Mouse (Mus musculus): ENCODE measurements around the gene Ifitm1. TPM values are rescaled to one million over a fixed set of nuclear protein-coding genes. Genes with fewer than 3 reads are reported as not detected.

Gene Ifitm1
- not detected for total RNA-seq (2023)

GRCm38 (mm10) chr7:140966921-140967320 is at the start of gene Ifitm1:
Gene Ifitm1 (plus strand): TSS chr7:140967221.

DNA sequence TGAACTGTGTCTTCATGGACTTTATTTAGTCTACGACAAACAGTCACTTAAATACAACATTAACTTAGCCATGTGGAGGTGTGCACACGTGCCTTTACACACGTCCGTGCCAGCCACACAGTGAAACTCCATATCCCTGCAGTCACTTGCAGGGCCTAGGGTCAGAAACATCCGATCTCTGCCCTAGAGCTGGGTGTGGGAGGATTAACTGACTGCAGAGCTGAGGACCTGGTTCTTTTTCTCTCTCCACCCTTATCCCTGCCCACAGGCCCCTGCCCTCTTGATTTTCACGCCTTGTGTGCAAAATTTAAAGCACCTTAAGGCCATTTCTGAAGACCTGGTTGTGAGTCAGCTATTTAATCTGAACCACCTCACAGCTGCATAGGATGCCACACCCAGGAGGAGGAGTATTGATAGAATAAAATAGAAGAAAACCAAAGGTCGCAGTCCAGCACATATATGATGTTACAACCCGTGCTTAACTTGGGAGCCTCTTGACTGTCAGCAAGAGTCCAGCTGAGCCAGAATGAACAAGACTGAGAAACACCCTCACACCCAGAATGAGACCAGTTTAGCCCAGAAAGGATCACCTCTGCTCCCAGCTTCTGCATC is 46.5 kb upstream of the Ifitm1 start, which contains the start of gene Nlrp6:
Gene Nlrp6 (plus strand): TSS at position 485 of the 612 bp plus-strand sequence.

GRCm38 (mm10) chr7:140941222-140942051 is 25.6 kb upstream of the Ifitm1 start, which contains the start of gene Pgghg:
Gene Pgghg (plus strand): TSS chr7:140941391.

DNA sequence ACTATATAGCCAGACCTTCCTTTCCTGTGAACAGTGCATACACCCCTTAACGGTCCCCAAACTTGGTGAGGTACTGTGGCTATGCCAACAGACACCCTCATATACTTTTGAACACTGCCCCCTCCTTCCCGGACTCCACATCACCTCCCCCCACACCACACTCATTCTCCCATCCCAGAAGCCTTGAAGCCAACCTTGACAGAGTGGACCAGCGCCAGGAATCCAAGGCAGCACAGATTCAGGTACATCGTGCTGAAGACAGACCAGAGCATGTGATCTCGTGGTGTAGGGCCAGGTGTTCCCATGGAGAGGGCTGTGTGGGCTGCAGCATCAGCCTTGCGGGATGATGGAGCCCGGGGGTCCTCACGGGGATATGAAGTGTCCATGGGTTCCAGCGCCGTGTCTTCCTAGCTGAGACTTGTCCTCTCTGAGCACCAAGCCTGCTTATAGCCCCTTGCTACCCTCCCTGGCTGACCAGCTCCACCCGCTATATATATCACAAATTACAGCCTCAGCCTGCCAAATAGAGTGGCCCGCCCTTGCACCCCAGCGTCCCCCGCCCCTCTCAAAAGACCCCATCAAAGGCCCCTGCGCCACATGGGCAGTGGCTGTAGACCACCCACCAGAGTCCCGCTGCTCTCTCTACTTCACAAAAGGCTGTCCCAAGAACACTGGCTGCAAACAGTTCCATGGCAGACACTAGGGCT is 17.0 kb upstream of the Ifitm1 start, which contains the start of gene Ifitm5:
Gene Ifitm5 (minus strand): TSS at position 468 of the 707 bp plus-strand sequence.

GRCm38 (mm10) chr7:140955758-140956555 is 11.1 kb upstream of the Ifitm1 start, which contains the start of the genes Gm45717 and Ifitm2:
Gene Gm45717 (minus strand): TSS chr7:140955937.
Gene Ifitm2 (minus strand): TSS chr7:140955987.

GRCm38 (mm10) chr7:141010593-141010992 is 43.6 kb downstream of the Ifitm1 start, which contains the start of gene Ifitm3:
Gene Ifitm3 (minus strand): TSS chr7:141010770.

DNA sequence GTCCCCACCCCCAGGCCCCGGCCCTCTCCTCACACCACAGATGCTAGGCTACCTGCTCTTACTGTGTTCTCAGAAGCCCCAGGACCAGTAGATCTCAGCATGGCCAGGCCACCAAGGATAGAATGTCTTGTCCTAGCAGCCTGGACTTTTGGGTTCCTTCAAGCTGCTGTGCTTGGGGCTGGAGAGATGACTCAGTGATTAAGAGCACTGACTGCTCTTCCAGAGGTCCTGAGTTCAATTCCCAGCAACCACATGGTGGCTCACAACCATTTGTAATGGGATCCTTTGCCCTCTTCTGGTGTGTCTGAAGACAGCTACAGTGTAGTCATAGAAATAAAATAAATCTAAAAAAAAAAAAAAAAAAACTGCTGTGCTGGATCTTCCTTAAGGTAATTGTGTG is 50.8 kb downstream of the Ifitm1 start, which contains the start of gene Ifitm6:
Gene Ifitm6 (minus strand): TSS at position 101 of the 400 bp plus-strand sequence.

Other genes with a start within 250 kb of the Ifitm1 start
- gene Cyp2e1, start 203.5 kb upstream of the Ifitm1 start, total RNA-seq (2023): not detected
- gene Syce1, start 179.4 kb upstream of the Ifitm1 start, total RNA-seq (2023): not detected
- gene Zfp941, start 145.0 kb upstream of the Ifitm1 start, total RNA-seq (2023): not detected
- not detected for gene Urah, start 132.2 kb upstream of the Ifitm1 start, total RNA-seq (2023)
- not detected for gene Scgb1c1, start 121.7 kb upstream of the Ifitm1 start, total RNA-seq (2023)
- not detected for gene Odf3, start 119.4 kb upstream of the Ifitm1 start, total RNA-seq (2023)
- gene Gm45785, start 110.9 kb upstream of the Ifitm1 start, total RNA-seq (2023): not detected
- 101 TPM for gene Ric8a, start 110.3 kb upstream of the Ifitm1 start, total RNA-seq (2023)
- 32.4 TPM for gene Bet1l, start 109.6 kb upstream of the Ifitm1 start, total RNA-seq (2023)
- gene Psmd13, start 85.3 kb upstream of the Ifitm1 start, total RNA-seq (2023): 67.4 TPM
- 6.3 TPM for gene Sirt3, start 84.9 kb upstream of the Ifitm1 start, total RNA-seq (2023)
- gene Cox8b, start 66.8 kb upstream of the Ifitm1 start, total RNA-seq (2023): not detected
- gene Nlrp6, start 46.3 kb upstream of the Ifitm1 start, total RNA-seq (2023): not detected
- gene Pgghg, start 25.8 kb upstream of the Ifitm1 start, total RNA-seq (2023): 12.4 TPM
- gene Ifitm5, start 16.9 kb upstream of the Ifitm1 start, total RNA-seq (2023): not detected
- gene Gm45717, start 11.3 kb upstream of the Ifitm1 start, total RNA-seq (2023): not detected
- gene Ifitm2, start 11.2 kb upstream of the Ifitm1 start, total RNA-seq (2023): 12.7 TPM
- 6.7 TPM for gene Ifitm3, start 43.5 kb downstream of the Ifitm1 start, total RNA-seq (2023)
- gene Ifitm6, start 50.7 kb downstream of the Ifitm1 start, total RNA-seq (2023): 1.6 TPM
- not detected for gene Gm17387, start 61.9 kb downstream of the Ifitm1 start, total RNA-seq (2023)
- gene B4galnt4, start 93.9 kb downstream of the Ifitm1 start, total RNA-seq (2023): 1.4 TPM
- gene Pkp3, start 111.0 kb downstream of the Ifitm1 start, total RNA-seq (2023): 35.3 TPM
- gene Sigirr, start 133.4 kb downstream of the Ifitm1 start, total RNA-seq (2023): 56.4 TPM
- not detected for gene Ano9, start 150.6 kb downstream of the Ifitm1 start, total RNA-seq (2023)
- gene Ptdss2, start 155.2 kb downstream of the Ifitm1 start, total RNA-seq (2023): 6.5 TPM
- 44.3 TPM for gene Rnh1, start 205.6 kb downstream of the Ifitm1 start, total RNA-seq (2023)
- 23.0 TPM for gene Hras, start 226.8 kb downstream of the Ifitm1 start, total RNA-seq (2023)
- gene Lrrc56, start 226.9 kb downstream of the Ifitm1 start, total RNA-seq (2023): 2.1 TPM
- 2.8 TPM for gene Lmntd2, start 246.9 kb downstream of the Ifitm1 start, total RNA-seq (2023)
- gene Rassf7, start 248.6 kb downstream of the Ifitm1 start, total RNA-seq (2023): 10.6 TPM

All from CD4-positive naive resting alpha-beta T cell, adult 76 days (primary cell).